Mouse (Mus musculus) gastrocnemius, postnatal 36 days (tissue): ENCODE measurements around the gene Tbl1x. TPM values are rescaled to one million over a fixed set of nuclear protein-coding genes. Genes with fewer than 3 reads are reported as not detected.
"Not testable (repeated sequence)": the region's sequence is repeated elsewhere in the genome, so short reads cannot be mapped to it uniquely, and the experiment has no call there.

Source experiments
- DNase-seq, 2 experiments: peaks; one replicate each; pipeline ENCODE4 v3.0.0; 2022
- intact Hi-C: fragments of 180-260 bp; cut with DNase I; formaldehyde crosslinking; loops from one replicate; pipeline ENCODE4 v1.15.1; 2025
- total RNA-seq, 2 experiments: library from RNA; stranded (reverse); gene quantifications; 2 replicates each; pipeline ENCODE4 v1.2.3; 2021

Gene Tbl1x
- total RNA-seq, 2 experiments from 2014 or later: 8.3 to 9.1 TPM

DNA sequence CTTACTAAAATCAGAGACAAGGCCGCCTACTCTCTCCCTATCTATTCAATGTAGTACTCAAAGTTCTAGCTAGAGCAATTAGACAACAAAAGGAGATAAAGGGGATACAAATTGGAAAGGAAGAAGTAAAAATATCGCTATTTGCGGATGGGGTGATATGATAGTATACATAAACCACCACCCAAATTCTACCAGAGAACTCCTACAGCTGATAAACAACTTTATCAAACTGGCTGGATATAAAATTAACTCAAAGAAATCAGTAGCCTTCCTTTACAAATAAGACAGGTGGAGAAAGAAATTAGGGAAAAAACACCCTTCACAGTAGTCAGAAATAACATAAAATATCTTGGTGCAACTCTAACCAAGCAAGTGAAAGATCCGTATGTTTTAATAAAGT lies 29.0 kb downstream of the Tbl1x start:
- DNase-seq, intact Hi-C loops: not testable (repeated sequence)

DNA sequence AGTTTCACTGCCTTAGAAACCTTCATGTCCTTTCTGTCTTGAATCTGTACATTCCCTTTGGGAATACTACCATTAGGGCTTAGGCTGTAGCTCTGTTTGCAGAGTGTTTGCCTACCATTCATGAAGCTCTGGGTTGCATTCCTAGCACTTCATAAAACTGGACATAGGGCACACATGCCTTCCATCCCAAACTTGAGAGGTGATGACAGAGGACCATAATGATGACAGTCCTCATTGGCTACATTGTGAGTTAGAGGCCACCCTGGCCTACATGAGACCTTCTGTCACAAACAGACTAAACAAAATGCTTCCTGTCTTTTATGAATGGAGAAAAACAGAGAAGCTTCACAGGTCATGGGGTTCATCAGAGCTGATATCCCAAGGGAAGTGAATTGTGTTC lies 33.2 kb downstream of the Tbl1x start:
- intact Hi-C loops: no loop called here
- no peak for DNase-seq

DNA sequence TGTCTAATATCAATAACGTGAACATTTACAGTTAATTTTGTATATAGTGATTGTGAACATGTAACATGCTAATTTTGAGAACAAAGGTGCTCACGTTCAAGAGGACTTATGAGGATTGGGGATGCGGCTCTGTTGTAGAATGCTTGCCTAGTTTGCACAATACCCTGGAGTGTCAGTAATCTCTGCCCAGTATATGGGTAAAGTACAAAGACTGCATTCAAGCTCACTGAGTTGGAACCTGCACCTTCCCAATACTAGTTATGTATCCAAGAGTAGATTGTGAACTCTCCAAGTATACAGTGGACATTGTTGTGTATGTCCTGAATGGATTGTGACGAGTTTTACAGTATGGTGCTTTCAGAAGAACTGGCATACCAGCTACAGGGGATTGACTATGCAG lies 33.7 kb downstream of the Tbl1x start:
- intact Hi-C loops: no loop called here

DNA sequence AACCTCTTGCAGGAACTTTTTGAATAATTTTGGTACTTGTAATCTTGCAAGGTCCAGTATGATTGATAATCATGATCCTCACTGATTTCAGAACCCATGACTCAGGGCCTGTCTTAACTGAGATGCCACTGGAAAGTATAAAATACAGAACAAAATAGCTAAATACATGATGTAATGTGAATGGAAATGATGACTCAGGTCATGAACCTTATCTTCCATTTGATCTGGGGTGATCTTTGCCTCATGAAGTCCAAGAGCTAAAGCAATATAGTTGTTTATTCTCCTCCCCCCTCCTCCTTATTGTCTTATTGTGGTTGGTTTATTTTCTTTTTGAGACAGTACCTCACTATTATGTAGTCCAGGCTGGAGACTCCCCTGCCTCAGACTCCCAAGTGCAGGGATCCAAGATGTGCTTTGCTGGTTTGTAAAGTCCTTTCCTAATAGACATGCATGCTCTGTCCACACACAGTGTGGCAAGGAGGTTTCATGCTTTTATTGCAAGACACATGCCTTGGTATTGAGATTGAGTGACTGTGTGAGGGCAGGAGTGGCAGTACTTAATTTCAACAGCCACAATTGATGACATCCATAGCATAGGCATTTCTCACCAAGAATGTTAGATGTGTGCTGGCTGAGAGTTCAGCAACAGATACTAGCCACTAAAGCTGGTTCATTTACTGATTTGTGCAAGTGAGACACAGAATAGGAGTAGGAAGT lies 34.7 kb downstream of the Tbl1x start:
- DNase-seq: no peak
- intact Hi-C loops: no loop called here

More for the DNA sequence above, 33.7 kb downstream of the Tbl1x start:
- DNase-seq: no peak

DNA sequence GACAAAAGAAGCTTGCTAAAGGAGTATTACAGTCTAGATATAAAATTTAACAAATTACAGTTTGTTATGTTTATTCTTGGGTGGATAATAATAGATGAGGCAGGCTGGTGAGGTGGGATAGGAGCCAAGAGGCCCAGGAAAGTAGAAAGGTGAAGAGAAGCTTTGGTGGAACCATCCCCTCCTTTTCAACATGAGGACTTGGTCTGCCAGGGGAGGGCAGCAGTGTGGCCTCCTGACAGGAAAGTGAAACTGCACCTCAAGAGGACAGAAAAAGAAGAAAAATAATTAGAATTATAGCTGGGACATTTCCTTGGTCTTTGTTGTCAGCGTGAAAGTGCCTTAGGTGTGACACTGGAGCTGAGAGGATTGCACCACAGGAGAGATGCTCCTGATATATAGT lies 35.6 kb downstream of the Tbl1x start:
- intact Hi-C loops: no loop called here
- no peak for DNase-seq

DNA sequence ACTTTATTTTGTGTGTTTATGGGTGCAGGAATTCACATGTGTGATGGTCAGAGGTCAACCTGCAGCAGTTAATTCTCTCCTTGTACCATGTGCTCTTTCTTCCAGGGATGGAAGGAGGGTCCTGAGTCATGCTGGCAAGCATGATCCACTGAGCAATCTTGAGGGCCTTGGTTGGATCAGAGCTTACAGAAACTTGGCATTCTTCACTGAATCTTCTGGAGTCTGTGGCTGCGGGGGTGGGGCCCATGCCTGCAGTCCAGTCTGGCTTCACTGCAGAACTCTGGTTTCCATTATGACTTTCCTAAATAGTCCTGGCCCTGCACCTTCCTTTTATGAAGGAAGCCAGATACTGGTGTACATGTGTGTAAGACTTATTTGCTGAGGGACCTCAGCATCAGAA lies 38.1 kb downstream of the Tbl1x start:
- intact Hi-C loops: no loop called here
- DNase-seq: peak; percentile 15 to 26

DNA sequence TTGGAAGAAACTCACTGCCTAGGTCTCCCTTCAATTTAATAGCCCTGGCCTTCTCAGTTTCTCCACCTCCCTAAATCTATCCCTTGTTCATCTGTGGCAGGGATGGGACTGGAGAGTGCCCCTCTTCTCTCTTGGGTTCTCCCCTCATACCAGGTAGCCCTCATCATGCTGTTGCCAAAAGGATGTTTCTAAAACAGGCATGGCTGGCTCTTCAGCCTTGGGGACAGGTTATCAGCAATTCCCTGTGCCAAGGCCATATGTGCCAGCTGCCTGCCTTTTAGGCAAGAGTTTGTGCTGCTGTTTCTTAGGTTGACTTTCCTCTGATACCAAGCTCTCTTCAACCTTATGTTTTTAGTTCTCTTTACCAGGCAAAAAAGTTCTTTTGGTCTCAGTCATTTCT lies 39.6 kb downstream of the Tbl1x start:
- intact Hi-C loops: no loop called here
- no peak for DNase-seq

DNA sequence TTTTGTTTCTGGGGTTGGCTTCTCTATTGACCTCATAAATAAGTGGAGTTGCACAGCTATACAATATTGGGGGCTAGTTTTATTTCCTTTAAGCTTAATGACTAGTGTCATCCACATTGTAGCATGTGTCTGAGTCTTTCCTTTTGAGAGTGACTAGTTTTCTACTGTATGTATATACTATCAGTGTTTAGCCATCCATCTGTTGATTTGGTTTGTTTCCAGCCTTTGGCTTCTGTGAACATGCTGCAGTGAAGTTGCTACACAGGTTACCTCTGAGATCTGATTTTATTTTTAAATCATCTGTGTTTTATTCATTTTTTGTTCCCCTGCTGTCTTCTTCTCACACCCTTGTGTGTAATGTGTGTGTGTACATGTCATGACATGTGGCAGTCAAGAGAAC lies 40.5 kb downstream of the Tbl1x start:
- DNase-seq: no peak
- intact Hi-C loops: no loop called here

DNA sequence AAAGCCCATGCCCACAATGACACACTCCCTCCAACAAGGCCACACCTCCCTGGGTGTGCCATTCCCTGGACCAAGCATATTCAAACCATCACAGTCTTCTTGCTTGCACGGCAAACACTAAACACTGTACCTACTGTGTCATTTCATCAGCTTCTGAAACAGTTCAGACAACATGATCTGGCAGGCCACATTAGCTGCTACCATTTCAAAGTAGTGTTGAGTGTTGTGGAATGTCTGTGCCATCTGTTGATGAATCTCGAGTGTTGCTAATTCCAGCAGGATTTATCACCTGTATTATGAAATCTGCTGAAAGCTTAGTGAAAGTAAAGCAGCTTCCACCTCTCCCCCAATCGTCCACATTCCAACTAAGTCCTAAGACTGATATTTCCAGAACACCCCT lies 41.3 kb downstream of the Tbl1x start:
- no peak for DNase-seq
- intact Hi-C loops: no loop called here

DNA sequence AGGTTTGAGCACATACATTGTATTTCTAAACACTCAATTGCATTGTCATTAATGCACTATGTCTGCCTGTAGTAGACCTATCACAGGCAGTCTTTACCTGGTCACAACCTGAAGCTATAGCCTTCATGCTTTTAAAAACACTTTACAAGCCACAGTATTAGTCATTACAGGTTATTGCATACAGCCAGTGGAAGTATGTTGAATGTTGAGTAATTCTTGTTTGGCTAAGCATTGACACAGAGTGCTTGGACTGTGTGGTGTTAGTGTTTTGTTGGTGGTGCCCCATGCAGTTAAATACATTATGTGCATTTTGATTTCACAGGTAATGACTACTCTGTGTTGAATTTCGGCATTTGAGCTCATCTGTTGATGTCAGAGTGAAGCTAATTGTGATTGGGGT lies 45.2 kb downstream of the Tbl1x start:
- intact Hi-C loops: no loop called here

DNA sequence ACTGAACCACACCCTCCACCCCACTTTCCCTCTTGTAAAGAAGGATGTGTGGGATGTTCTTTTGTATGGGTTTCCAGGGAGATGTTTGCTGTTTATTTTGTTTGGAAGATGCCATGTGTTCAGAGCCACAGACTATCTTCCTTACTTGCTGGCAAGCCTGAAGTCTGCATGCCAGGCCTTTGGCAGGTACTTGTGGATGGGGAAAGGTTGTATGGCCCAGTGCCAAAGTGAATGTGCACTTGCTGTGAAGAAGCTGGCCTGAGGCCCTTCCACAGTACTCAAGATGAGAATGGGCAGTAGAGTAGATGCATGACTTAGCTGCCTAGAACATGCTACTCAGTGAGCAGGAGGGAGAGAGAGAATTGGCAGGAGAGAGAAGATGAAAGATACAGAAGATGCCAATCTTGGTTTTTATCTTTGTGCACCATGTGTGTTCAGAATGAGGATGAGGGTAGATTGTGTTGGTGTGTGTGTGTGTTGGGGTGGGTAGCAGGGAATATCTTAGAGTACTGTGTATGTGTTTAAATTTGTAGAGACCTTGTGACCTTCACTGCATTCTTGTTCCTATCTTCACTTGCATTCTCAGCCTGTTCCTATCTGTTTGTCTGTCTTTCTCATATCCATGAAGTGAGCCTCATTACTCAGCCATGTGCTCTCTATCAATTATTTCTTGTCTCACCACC lies 48.5 kb downstream of the Tbl1x start:
- DNase-seq: no peak

More for the DNA sequence above, 45.2 kb downstream of the Tbl1x start:
- DNase-seq: no peak

DNA sequence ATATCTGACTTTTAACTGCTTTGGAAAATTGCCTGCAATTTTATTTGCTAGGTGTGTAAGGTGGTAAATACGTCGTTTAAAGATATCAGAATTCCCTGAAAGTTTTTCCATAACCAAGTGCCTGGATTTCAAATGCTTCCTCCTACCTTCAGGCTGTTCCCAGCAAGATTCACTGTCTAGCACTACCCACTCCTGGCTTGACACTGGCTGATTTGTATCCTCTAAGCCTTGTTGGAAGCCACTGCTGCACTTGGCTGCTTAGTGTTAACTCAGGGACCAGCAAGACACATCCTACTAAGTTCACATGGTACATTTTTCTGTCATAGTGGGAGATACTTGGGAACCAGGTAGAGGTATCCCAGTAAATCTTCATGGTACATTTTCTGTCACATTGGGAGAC lies 52.8 kb downstream of the Tbl1x start:
- intact Hi-C loops: no loop called here

More for the DNA sequence above, 48.5 kb downstream of the Tbl1x start:
- intact Hi-C loops: no loop called here

DNA sequence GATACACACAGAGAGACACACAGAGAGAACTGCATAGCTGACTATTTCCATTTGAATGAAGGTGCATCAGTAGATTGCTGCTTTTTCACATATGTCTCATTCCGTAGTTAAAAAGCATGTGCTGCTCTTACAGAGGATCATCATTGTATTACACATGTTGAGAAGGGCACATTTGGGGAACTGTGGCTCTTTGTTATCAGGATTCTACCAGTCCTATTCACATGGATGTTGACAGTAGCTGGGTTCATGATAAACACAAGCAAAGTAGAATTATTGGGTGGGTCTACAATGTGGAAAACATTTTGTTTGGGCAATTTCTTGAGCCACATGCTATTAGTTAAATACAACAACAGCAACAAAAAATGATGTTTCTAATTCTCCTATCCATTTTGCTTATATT lies 55.9 kb downstream of the Tbl1x start:
- intact Hi-C loops: no loop called here
- no peak for DNase-seq

More for the DNA sequence above, 52.8 kb downstream of the Tbl1x start:
- no peak for DNase-seq

DNA sequence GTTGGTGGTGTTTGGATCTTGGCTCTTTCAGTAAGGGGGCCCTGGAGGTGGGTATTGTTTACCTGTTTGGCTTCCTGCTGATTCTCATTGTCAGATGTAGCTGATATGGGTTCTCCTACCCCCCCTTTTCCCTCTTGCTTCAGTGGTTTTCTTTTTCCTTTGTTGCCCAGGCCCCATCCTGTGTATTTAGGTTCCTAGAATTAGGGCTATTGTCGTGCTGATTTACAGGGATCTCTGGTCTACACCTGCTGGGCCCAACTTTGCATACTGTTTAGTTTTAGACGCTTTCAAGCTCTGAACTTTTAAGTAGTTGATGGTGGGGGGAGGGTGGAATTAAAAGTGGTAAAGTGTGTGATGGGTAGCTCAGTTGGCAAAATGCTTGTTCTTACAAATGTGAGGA lies 57.2 kb downstream of the Tbl1x start:
- DNase-seq: no peak
- intact Hi-C loops: no loop called here

DNA sequence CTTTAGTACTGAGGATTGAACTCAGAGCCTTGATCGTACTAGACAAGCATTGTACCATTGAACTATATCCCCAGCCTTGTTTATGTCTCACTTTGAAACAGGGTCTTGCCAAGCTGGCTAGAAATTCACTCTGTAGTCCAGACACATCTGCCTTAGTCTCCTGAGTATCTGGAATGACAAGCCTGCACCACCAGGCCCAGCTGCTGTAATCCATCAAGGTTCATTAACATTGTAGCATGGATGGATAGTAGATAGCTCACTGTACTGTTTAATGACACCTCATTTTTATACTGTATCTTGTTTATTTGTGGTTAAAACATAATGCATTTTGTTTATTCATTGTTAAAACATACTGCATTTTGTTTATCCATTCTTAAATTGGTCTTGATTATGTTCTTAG lies 62.9 kb downstream of the Tbl1x start:
- intact Hi-C loops: no loop called here
- DNase-seq: no peak

DNA sequence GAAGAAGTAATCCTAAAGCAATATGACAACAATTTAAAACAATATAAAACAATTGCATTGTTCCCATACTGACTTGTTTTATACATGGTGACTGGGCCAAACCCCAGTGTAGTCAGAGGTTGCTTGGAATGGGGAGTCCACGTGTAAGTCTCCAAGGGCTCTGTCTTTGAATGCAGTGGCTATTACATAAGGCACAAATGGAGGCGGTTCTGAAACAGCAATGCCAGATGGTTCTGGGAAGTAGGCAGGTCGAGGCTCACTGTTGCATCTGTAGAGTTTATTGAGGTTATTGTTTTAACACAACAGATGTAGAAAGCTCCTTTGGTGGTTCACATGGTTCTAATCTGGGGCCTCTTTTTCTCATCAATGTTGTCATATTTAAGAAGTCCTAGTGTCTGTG lies 66.3 kb downstream of the Tbl1x start:
- DNase-seq: no peak
- intact Hi-C loops: no loop called here

DNA sequence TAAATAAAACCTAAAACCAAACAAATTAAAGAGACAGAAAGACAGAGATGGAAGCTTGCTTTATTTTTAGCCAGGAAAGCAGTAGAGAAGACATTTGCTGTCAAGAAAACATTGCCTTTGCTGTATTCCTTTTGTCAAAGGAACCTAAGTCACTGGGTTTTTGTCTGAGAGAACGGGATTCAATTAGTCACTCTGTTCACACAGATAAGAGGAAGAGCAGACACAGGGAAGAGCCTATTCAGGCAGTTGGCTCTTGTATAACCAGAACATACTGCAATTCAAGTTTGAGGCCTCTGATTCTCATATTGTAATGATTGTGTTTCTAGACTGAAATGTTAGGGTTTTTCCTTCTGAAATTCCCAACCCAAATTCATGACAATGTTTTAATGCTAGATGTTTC lies 67.4 kb downstream of the Tbl1x start:
- intact Hi-C loops: no loop called here
- DNase-seq: no peak

DNA sequence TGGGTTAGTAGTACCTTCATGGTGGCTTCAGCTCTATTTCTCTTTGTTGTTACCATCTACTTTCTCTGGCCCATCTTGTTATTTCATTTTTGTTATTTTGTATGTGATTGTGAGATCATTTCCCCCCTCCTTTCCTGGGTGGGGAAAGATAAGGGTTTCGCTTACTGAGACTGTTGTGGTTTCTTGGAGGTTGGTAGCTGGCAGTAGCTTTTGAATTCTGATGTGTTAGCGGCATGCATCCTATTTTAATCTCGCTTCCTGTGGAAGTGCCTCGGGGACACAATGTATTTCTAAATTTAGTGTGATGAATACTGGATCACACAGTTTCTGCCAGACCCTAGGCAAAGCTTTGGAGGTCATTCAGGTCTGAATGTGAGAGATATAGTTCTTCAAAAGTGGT lies 69.2 kb downstream of the Tbl1x start:
- no peak for DNase-seq
- intact Hi-C loops: loop anchor here (5.0 kb wide), 1 partner anchor 37 kb away; no protein-coding TSS in a partner anchor

DNA sequence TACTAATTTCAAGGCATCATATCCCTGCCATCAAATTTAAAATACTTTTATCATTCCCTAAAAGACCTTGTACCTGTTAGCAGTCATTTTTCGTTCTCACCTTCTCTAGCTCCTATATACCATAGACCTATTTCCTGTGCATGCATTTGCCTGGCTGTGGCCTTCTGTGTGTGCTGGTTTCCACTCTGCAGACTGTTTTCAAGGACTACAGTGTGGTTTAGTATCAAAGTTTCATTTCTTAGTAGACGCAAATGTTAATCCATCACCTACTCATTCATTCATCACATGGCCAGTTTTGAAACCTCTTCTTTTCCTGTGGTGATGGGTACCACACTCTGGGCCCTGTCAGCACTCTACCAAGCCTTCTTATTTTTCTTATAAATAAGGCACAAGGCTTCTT lies 75.2 kb downstream of the Tbl1x start:
- intact Hi-C loops: no loop called here
- no peak for DNase-seq

DNA sequence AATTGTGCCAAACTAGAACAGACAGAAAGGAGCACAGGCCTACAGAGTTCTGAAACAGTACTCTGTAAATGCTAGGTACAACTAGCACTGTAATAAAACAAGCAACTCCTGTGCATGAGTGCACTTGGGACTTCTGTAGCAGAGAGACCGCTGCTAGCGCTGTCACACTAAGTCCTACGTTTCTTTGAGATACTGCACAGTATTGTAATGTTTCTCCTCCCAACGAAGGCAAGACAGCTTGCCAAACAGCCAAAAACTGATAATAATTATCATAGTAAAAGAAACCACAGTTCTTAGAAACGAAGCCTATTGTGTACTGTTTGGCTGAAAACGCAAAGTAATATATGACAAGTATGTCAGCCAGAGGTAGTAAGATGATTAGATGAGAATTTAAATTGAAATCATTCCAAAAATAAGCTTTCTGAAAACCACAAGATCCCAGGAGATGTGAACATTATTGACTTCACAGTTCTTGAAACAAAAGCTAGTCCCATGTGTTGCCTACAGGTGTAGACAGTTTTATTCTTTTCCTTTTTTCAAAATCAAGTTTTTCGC lies 83.9 kb downstream of the Tbl1x start:
- intact Hi-C loops: no loop called here
- DNase-seq: no peak

DNA sequence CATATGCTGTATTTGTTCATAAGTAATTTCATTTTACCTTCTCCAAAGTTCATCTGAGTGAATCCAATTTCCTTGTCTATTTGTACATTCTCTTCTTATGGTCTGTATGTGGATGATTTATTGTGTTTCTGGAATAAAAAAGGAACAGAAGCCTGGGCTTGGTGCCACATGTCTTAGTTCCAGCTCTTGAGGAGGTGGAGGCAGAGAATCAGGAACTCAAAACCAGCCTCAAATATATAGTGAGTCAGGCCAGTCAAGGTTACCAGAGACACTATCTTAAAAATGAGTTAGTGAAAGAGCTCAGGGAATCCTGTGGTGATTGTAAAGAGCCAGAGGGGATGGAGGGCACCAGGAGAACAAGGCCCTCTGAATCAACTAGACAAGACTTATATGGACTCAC lies 86.9 kb downstream of the Tbl1x start:
- intact Hi-C loops: no loop called here

DNA sequence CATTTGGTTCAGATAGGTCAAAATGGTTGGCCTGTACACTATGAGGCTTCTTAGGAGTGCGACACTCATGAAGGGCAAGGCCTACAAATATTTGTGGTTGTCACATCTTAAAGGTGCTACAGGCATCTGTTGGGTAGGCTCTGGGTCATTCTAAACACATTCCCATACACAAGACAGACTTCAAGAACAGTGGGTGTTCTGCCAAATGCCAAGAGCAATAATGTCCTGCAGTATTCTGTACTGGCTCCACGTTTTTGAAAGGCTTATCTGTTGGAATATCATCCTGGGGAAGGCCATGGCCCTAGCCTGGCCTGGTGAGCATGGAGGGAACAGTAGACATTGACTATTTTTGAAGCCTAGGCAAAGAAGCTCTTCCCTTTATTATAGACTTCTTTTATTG lies 87.9 kb downstream of the Tbl1x start:
- intact Hi-C loops: no loop called here
- no peak for DNase-seq

More for the DNA sequence above, 86.9 kb downstream of the Tbl1x start:
- peak in 1 of 2 experiments; percentile 5 for DNase-seq
